Mouse (Mus musculus) liver, adult 2 months (tissue): ENCODE results near the gene Sdf4.

ENCODE experiments used
- CTCF ChIP-seq: fragments of 200-500 bp; IDR thresholded peaks from 2 replicates; pipeline ENCODE4 v1.5.1; 2011; ENCODE audit warnings: low read depth, low read length, control low read depth
- POLR2A ChIP-seq: fragments of 200-500 bp; IDR thresholded peaks from 2 replicates; pipeline ENCODE4 v1.6.1; 2011; ENCODE audit warnings: low read length, control low read depth; ENCODE audit not compliant: insufficient read depth; ENCODE audit errors: extremely low read depth

GRCm38 (mm10) chr4:155993606-155994005, 934 bp downstream of the Sdf4 start:
- TF ChIP-seq POLR2A (no peak), CTCF (no peak)
